Mouse (Mus musculus) embryonic fibroblast, embryonic 13.5 days (primary cell): Measurements from ENCODE around the gene Gcdh.

Experiments used
- CTCF ChIP-seq: IDR thresholded peaks from 2 replicates; pipeline ENCODE4 v1.5.1; 2011; ENCODE audit warnings: mild to moderate bottlenecking, control low read depth, low read length, moderate library complexity, borderline replicate concordance; ENCODE audit not compliant: insufficient read depth
- POLR2A ChIP-seq: IDR thresholded peaks from 2 replicates; pipeline ENCODE4 v1.6.1; 2011; ENCODE audit warnings: low read depth, mild to moderate bottlenecking, control low read depth, low read length, moderate library complexity

DNA sequence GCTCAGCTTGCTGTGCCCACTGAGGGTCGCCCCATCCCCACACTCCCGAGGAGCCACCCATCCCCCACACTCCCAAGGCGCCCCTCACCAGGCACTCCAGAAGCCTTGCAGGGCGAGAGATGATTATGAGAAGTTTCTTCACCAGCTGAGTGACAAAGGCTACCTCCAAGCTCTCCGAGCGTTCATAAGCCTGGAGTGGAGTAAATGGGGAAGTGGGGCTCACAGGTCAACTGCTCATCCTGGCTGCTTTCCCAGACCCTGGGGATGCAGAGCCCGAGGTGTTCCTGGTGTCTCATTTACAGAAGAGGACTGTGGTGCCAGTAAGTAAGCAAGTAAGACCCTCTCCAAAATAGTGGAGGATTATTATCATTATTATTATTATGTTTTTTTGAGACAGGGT, 31.8 kb upstream of the Gcdh start:
- TF ChIP-seq POLR2A: no peak
- no peak for TF ChIP-seq CTCF
